Mouse (Mus musculus) midbrain, embryonic 15.5 days (tissue): ENCODE measurements around the gene Thsd4. TPM values are rescaled to one million over a fixed set of nuclear protein-coding genes. Genes with fewer than 3 reads are reported as not detected.

ENCODE experiments used
- ATAC-seq: fragments of 200-750 bp; cut with Nextera tagmentation; replicated peaks from 2 replicates; pipeline ENCODE4 v1.8.0; 2017; ENCODE audit warnings: moderate TSS enrichment
- H3K27ac ChIP-seq: fragments of 300-500 bp; sonication (generic); 2 replicates; pipeline ENCODE4 v1.5.1; 2015; ENCODE audit warnings: mild to moderate bottlenecking, inconsistent platforms
- H3K27me3 ChIP-seq: fragments of 300-500 bp; sonication (generic); replicated peaks from 2 replicates; pipeline ENCODE4 v1.6.1; 2015; ENCODE audit warnings: inconsistent platforms
- H3K36me3 ChIP-seq: fragments of 300-500 bp; sonication (generic); replicated peaks from 2 replicates; pipeline ENCODE4 v1.6.1; 2015; ENCODE audit warnings: inconsistent platforms
- H3K4me1 ChIP-seq: fragments of 300-500 bp; sonication (generic); 2 replicates; pipeline ENCODE4 v1.6.1; 2015; ENCODE audit warnings: inconsistent platforms
- H3K4me2 ChIP-seq: fragments of 300-500 bp; sonication (generic); 2 replicates; pipeline ENCODE4 v1.6.1; 2015; ENCODE audit warnings: inconsistent platforms, mild to moderate bottlenecking, moderate library complexity
- H3K4me3 ChIP-seq: fragments of 300-500 bp; sonication (generic); 2 replicates; pipeline ENCODE4 v1.5.1; 2015; ENCODE audit warnings: mild to moderate bottlenecking, inconsistent platforms
- H3K9ac ChIP-seq: fragments of 300-500 bp; sonication (generic); 2 replicates; pipeline ENCODE4 v1.6.1; 2015; ENCODE audit warnings: mild to moderate bottlenecking, inconsistent platforms
- H3K9me3 ChIP-seq: fragments of 300-500 bp; sonication (generic); 2 replicates; pipeline ENCODE4 v1.6.1; 2016; ENCODE audit warnings: inconsistent platforms
- WGBS: fragments of 180-500 bp; shearing (Covaris S2); methylation state at CpG from one replicate; pipeline ENCODE4 v1.1.7; 2015; ENCODE audit warnings: mixed read lengths; 5-methylcytosine and 5-hydroxymethylcytosine counted together
- polyA plus RNA-seq: library from polyadenylated mRNA; unstranded; fragments of >200 nt; fragmentation: Nextera tagmentation; extraction: Ambion mirVana; gene quantifications from 2 replicates; pipeline ENCODE4 v1.2.1, GENCODE M21; 2015

The Thsd4 gene
- polyA plus RNA-seq, 1 experiment from 2014 or later: 6.4 TPM

GRCm38 (mm10) chr9:60513329-60513788, 8.5 kb downstream of the Thsd4 start:
- ATAC-seq: no peak
- Histone ChIP-seq H3K9me3 (no peaks in the 10 kb centered on the region), H3K27me3 (no peaks in the 10 kb centered on the region), H3K4me1 (peaks cover 15% of the 10 kb centered on the region), H3K9ac (no peak overlapping the region), H3K27ac (no peak overlapping the region), H3K4me3 (no peak overlapping the region), H3K4me2 (no peak overlapping the region), H3K36me3 (no peaks in the 10 kb centered on the region)
- WGBS: 38% methylated on average over 11 of the region's 11 CpGs

GRCm38 (mm10) chr9:60510876-60511275, 11.0 kb downstream of the Thsd4 start:
- H3K4me1 ChIP-seq: no peaks in the 10 kb centered on the region; the same call in 1 of the 2 replicates
- H3K9ac ChIP-seq: no peak overlapping the region
- 38% methylated on average over 6 of the region's 6 CpGs for WGBS
- H3K4me3 ChIP-seq: no peak overlapping the region
- no peak overlapping the region for H3K27ac ChIP-seq
- no peaks in the 10 kb centered on the region for H3K9me3 ChIP-seq
- ATAC-seq: no peak
- no peaks in the 10 kb centered on the region for H3K27me3 ChIP-seq
- no peak overlapping the region for H3K4me2 ChIP-seq
- no peaks in the 10 kb centered on the region for H3K36me3 ChIP-seq

GRCm38 (mm10) chr9:60506136-60506535, 15.7 kb downstream of the Thsd4 start:
- Histone ChIP-seq H3K27ac (no peak overlapping the region), H3K27me3 (0 out of 2 replicates have a peak, but pooled peaks cover 3% of the 10 kb centered on the region), H3K4me2 (no peak overlapping the region), H3K9ac (no peak overlapping the region), H3K9me3 (no peaks in the 10 kb centered on the region), H3K4me3 (no peak overlapping the region), H3K4me1 (peaks cover 3% of the 10 kb centered on the region; the same call in 1 of the 2 replicates), H3K36me3 (no peaks in the 10 kb centered on the region)
- ATAC-seq: no peak
- 68% methylated on average over 5 of the region's 5 CpGs for WGBS

GRCm38 (mm10) chr9:60504378-60505285, 17.2 kb downstream of the Thsd4 start:
- no peak overlapping the region for H3K27ac ChIP-seq
- no peak overlapping the region for H3K9ac ChIP-seq
- no peak for ATAC-seq
- no peak overlapping the region for H3K4me2 ChIP-seq
- no peak overlapping the region for H3K4me3 ChIP-seq
- H3K36me3 ChIP-seq: no peaks in the 10 kb centered on the region
- H3K27me3 ChIP-seq: 0 out of 2 replicates have a peak, but pooled peaks cover 3% of the 10 kb centered on the region
- H3K9me3 ChIP-seq: no peaks in the 10 kb centered on the region
- 0 out of 2 replicates have a peak, but pooled peaks cover 3% of the 10 kb centered on the region for H3K4me1 ChIP-seq
- WGBS: 53% methylated on average over 14 of the region's 14 CpGs

GRCm38 (mm10) chr9:60502220-60502619, 19.6 kb downstream of the Thsd4 start:
- no peak overlapping the region for H3K9ac ChIP-seq
- no peak for ATAC-seq
- 83% methylated on average over 6 of the region's 6 CpGs for WGBS

GRCm38 (mm10) chr9:60501504-60502179, 20.2 kb downstream of the Thsd4 start:
- Histone ChIP-seq H3K9me3 (no peaks in the 10 kb centered on the region), H3K27ac (no peak overlapping the region), H3K9ac (no peak overlapping the region), H3K4me1 (0 out of 2 replicates have a peak, but pooled peaks cover 3% of the 10 kb centered on the region), H3K4me3 (no peak overlapping the region), H3K36me3 (no peaks in the 10 kb centered on the region), H3K4me2 (no peak overlapping the region), H3K27me3 (0 out of 2 replicates have a peak, but pooled peaks cover 3% of the 10 kb centered on the region)
- WGBS: 62% methylated on average over 5 of the region's 5 CpGs
- ATAC-seq: no peak

More at GRCm38 (mm10) chr9:60502220-60502619, 19.6 kb downstream of the Thsd4 start:
- H3K4me1 ChIP-seq: 0 out of 2 replicates have a peak, but pooled peaks cover 3% of the 10 kb centered on the region
- 0 out of 2 replicates have a peak, but pooled peaks cover 3% of the 10 kb centered on the region for H3K27me3 ChIP-seq
- no peak overlapping the region for H3K4me3 ChIP-seq
- H3K27ac ChIP-seq: no peak overlapping the region
- H3K36me3 ChIP-seq: no peaks in the 10 kb centered on the region
- H3K4me2 ChIP-seq: no peak overlapping the region
- no peaks in the 10 kb centered on the region for H3K9me3 ChIP-seq

GRCm38 (mm10) chr9:60492275-60492974, 29.4 kb downstream of the Thsd4 start:
- no peak overlapping the region for H3K4me2 ChIP-seq
- H3K27ac ChIP-seq: no peak overlapping the region
- no peaks in the 10 kb centered on the region for H3K9me3 ChIP-seq
- no peaks in the 10 kb centered on the region for H3K27me3 ChIP-seq
- no peaks in the 10 kb centered on the region for H3K36me3 ChIP-seq
- no peaks in the 10 kb centered on the region; the same call in 1 of the 2 replicates for H3K4me1 ChIP-seq
- no peak overlapping the region for H3K4me3 ChIP-seq
- H3K9ac ChIP-seq: no peak overlapping the region
- 93% methylated on average over 16 of the region's 16 CpGs for WGBS
- ATAC-seq: no peak

GRCm38 (mm10) chr9:60491489-60492100, 30.3 kb downstream of the Thsd4 start:
- Histone ChIP-seq H3K4me2 (no peak overlapping the region), H3K9ac (no peak overlapping the region), H3K27me3 (no peaks in the 10 kb centered on the region), H3K27ac (no peak overlapping the region), H3K4me1 (no peaks in the 10 kb centered on the region; the same call in 1 of the 2 replicates), H3K9me3 (no peaks in the 10 kb centered on the region), H3K36me3 (no peaks in the 10 kb centered on the region), H3K4me3 (no peak overlapping the region)
- WGBS: 86% methylated on average over 16 of the region's 16 CpGs
- no peak for ATAC-seq

- Histone ChIP-seq H3K4me3 (no peak overlapping the region), H3K27ac (no peak overlapping the region), H3K4me1 (no peaks in the 10 kb centered on the region; the same call in 1 of the 2 replicates), H3K36me3 (no peaks in the 10 kb centered on the region), H3K9ac (no peak overlapping the region), H3K27me3 (no peaks in the 10 kb centered on the region), H3K4me2 (no peak overlapping the region), H3K9me3 (no peaks in the 10 kb centered on the region)
- ATAC-seq: no peak
- 91% methylated on average over 8 of the region's 8 CpGs for WGBS
Measured at GRCm38 (mm10) chr9:60491079-60491478, 30.8 kb downstream of the Thsd4 start.

- Histone ChIP-seq H3K27ac (no peak overlapping the region), H3K9me3 (no peaks in the 10 kb centered on the region), H3K4me2 (no peak overlapping the region), H3K36me3 (no peaks in the 10 kb centered on the region), H3K9ac (no peak overlapping the region), H3K4me3 (no peak overlapping the region), H3K4me1 (no peaks in the 10 kb centered on the region; the same call in 1 of the 2 replicates), H3K27me3 (no peaks in the 10 kb centered on the region)
- ATAC-seq: no peak
- WGBS: 69% methylated on average over 4 of the region's 4 CpGs
Measured at GRCm38 (mm10) chr9:60488816-60489215, 33.0 kb downstream of the Thsd4 start.

GRCm38 (mm10) chr9:60482165-60482564, 39.7 kb downstream of the Thsd4 start:
- no peaks in the 10 kb centered on the region for H3K9me3 ChIP-seq
- WGBS: 73% methylated on average over 4 of the region's 4 CpGs
- H3K4me3 ChIP-seq: no peak overlapping the region
- no peaks in the 10 kb centered on the region for H3K27me3 ChIP-seq
- no peak overlapping the region for H3K27ac ChIP-seq
- no peaks in the 10 kb centered on the region for H3K4me1 ChIP-seq
- no peak overlapping the region for H3K9ac ChIP-seq
- no peaks in the 10 kb centered on the region for H3K36me3 ChIP-seq
- ATAC-seq: no peak
- H3K4me2 ChIP-seq: no peak overlapping the region
